Comparison of ENCODE assay signal across 12 mouse cellular contexts in genomic region chr5:144231410-144231809, GRCm38 (mm10). TPM values are rescaled to one million over a fixed set of nuclear protein-coding genes. Genes with fewer than 3 reads are reported as not detected.
DNase-seq lines count a peak whose midpoint lies in the region; ATAC-seq and TF ChIP-seq lines count a peak whose summit lies in the region.
"Had no signal": no experiment of that assay in that cellular context is flagged by ENCODE, and none has a peak within 500 bp of the region (broad histone marks: within the 10 kb centered on the region; RNA-seq: fewer than 3 reads in every experiment).

No protein-coding gene starts in this region.

- H3K36me3 ChIP-seq in hindbrain, postnatal 0 days (ENCODE audit: insufficient read depth, low read length) = no peaks in the 10 kb centered on the region
- H3K36me3 ChIP-seq in hindbrain, embryonic 14.5 days (replicated peaks; ENCODE audit: control insufficient read depth, insufficient read depth) = no peaks in the 10 kb centered on the region
- no peaks in the 10 kb centered on the region for H3K36me3 ChIP-seq in stomach, postnatal 0 days (ENCODE audit: control insufficient read depth, insufficient read depth, low read length)
- H3K36me3 ChIP-seq: embryonic facial prominence, embryonic 12.5 days had no signal

- TF ChIP-seq EP300 in stomach, postnatal 0 days (optimal IDR thresholded peaks at IDR 0.05) = no peak

- no peaks in the 10 kb centered on the region for H3K9me3 ChIP-seq in hindbrain, postnatal 0 days (ENCODE audit: low read length)
- H3K9me3 ChIP-seq in hindbrain, embryonic 14.5 days (ENCODE audit: control insufficient read depth, low read length) = no peaks in the 10 kb centered on the region
- H3K9me3 ChIP-seq in stomach, postnatal 0 days (ENCODE audit: control insufficient read depth, low read length) = no peaks in the 10 kb centered on the region
- H3K9me3 ChIP-seq: embryonic facial prominence, embryonic 12.5 days had no signal

- peak; percentile 18 for DNase-seq in hindbrain, postnatal 0 days (ENCODE audit: low spot score)
- DNase-seq in hindbrain, embryonic 14.5 days (ENCODE audit: low spot score) = no peak
- peak; percentile 43 for DNase-seq in thymus, postnatal 0 days (ENCODE audit: low spot score)
- DNase-seq in thymus, postnatal 25 days = no peak
- DNase-seq in stomach, postnatal 0 days (ENCODE audit: low spot score) = no peak
- DNase-seq in thymus, adult 18-20 months = no peak
- DNase-seq: heart, postnatal 14 days; kidney, postnatal 10 days had no signal

- peak; percentile 56 for TF ChIP-seq CTCF in hindbrain, postnatal 0 days (IDR thresholded peaks at IDR 0.05; ENCODE audit: low read depth)
- peak; percentile 73 for TF ChIP-seq CTCF in stomach, postnatal 0 days (IDR thresholded peaks at IDR 0.05; ENCODE audit: low read depth)

- no peak overlapping the region for H3K4me3 ChIP-seq in hindbrain, postnatal 0 days (ENCODE audit: low read length)
- H3K4me3 ChIP-seq in hindbrain, embryonic 14.5 days (replicated peaks; ENCODE audit: low read length) = no peak overlapping the region
- no peak overlapping the region for H3K4me3 ChIP-seq in stomach, postnatal 0 days (ENCODE audit: low read depth, low read length)
- H3K4me3 ChIP-seq: embryonic facial prominence, embryonic 12.5 days had no signal

- no peaks in the 10 kb centered on the region for H3K27me3 ChIP-seq in hindbrain, postnatal 0 days (ENCODE audit: insufficient read depth, low read length)
- H3K27me3 ChIP-seq in hindbrain, embryonic 14.5 days (ENCODE audit: control insufficient read depth, insufficient read depth, low read length) = no peaks in the 10 kb centered on the region
- H3K27me3 ChIP-seq in stomach, postnatal 0 days (ENCODE audit: control insufficient read depth, insufficient read depth, low read length) = no peaks in the 10 kb centered on the region
- H3K27me3 ChIP-seq: embryonic facial prominence, embryonic 12.5 days had no signal

- ATAC-seq in hindbrain, postnatal 0 days = no peak
- no peak for ATAC-seq in hindbrain, embryonic 14.5 days (ENCODE audit: low FRiP score)
- peak; percentile 66 to 80; a peak in 3 of 4 replicates for ATAC-seq in hematopoietic stem cell, adult 5-6 weeks (replicated peaks in 1 of 2; ENCODE audit: insufficient read depth in 1 of 2, low FRiP score in 2 of 2, low TSS enrichment in 1 of 2, low read depth in 1 of 2, poor library complexity in 2 of 2, severe bottlenecking in 2 of 2)
- ATAC-seq in stomach, postnatal 0 days (ENCODE audit: low FRiP score, low TSS enrichment) = peak; percentile 50; the same call in 1 of the 2 replicates
- no peak for ATAC-seq in frontal cortex, adult (ENCODE audit: low TSS enrichment)

- 78% methylated on average over 1 of the region's 1 CpGs for WGBS in hindbrain, postnatal 0 days
- 75% methylated on average over 1 of the region's 1 CpGs for WGBS in hindbrain, embryonic 14.5 days
- WGBS in stomach, postnatal 0 days = 47% methylated on average over 1 of the region's 1 CpGs

- no peak overlapping the region for H3K9ac ChIP-seq in hindbrain, postnatal 0 days (replicated peaks; ENCODE audit: low read length)
- H3K9ac ChIP-seq in hindbrain, embryonic 14.5 days = no peak overlapping the region
- H3K9ac ChIP-seq in stomach, postnatal 0 days (ENCODE audit: low read length) = no peak overlapping the region
- H3K9ac ChIP-seq: embryonic facial prominence, embryonic 12.5 days had no signal

- no peak overlapping the region for H3K4me2 ChIP-seq in hindbrain, postnatal 0 days (ENCODE audit: low read depth, low read length)
- no peak overlapping the region for H3K4me2 ChIP-seq in hindbrain, embryonic 14.5 days (replicated peaks)
- no peak overlapping the region for H3K4me2 ChIP-seq in stomach, postnatal 0 days (replicated peaks; ENCODE audit: low read depth)
- H3K4me2 ChIP-seq: embryonic facial prominence, embryonic 12.5 days had no signal

- no peaks in the 10 kb centered on the region for H3K4me1 ChIP-seq in hindbrain, postnatal 0 days (ENCODE audit: insufficient read depth, low read length)
- no peaks in the 10 kb centered on the region for H3K4me1 ChIP-seq in hindbrain, embryonic 14.5 days (replicated peaks; ENCODE audit: control insufficient read depth, insufficient read depth, low read length)
- no peaks in the 10 kb centered on the region for H3K4me1 ChIP-seq in stomach, postnatal 0 days (replicated peaks; ENCODE audit: control insufficient read depth, insufficient read depth)
- H3K4me1 ChIP-seq: embryonic facial prominence, embryonic 12.5 days had no signal

- no peak overlapping the region for H3K27ac ChIP-seq in hindbrain, postnatal 0 days
- no peak overlapping the region for H3K27ac ChIP-seq in hindbrain, embryonic 14.5 days
- no peak overlapping the region for H3K27ac ChIP-seq in stomach, postnatal 0 days (replicated peaks)
- H3K27ac ChIP-seq: embryonic facial prominence, embryonic 12.5 days; macrophage had no signal

RNA-seq across cellular contexts. Expression of gene Tecpr1, which starts 8.0 kb away (rescaled TPM):
- 66.2 and 77.5 TPM in 2 replicates for total RNA-seq in hindbrain, postnatal 0 days (2014; rRNA removed)
- polyA plus RNA-seq in hindbrain, postnatal 0 days (2015; fragmentation: Nextera tagmentation; extraction: Ambion mirVana) = 34.1 and 34.7 TPM in 2 replicates
- 32.3 and 34.7 TPM in 2 replicates for polyA plus RNA-seq in hindbrain, embryonic 14.5 days (2014; fragmentation: Nextera tagmentation; extraction: Ambion mirVana)
- 37.6 and 51.3 TPM in 2 replicates for polyA plus RNA-seq in thymus, postnatal 0 days (2015; fragmentation: Nextera tagmentation; extraction: Ambion mirVana)
- 13.3 and 23.4 TPM in 2 replicates for total RNA-seq in hematopoietic stem cell, adult 5-6 weeks (2017)
- polyA plus RNA-seq in stomach, postnatal 0 days (2015; fragmentation: Nextera tagmentation; extraction: Ambion mirVana) = 15.4 and 16.9 TPM in 2 replicates

RNA-seq across cellular contexts. Expression of gene Bri3, which starts 12.8 kb away (rescaled TPM):
- total RNA-seq in hindbrain, postnatal 0 days (2014; rRNA removed) = 18.2 and 22.1 TPM in 2 replicates
- polyA plus RNA-seq in hindbrain, postnatal 0 days (2015; fragmentation: Nextera tagmentation; extraction: Ambion mirVana) = 113 and 114 TPM in 2 replicates
- polyA plus RNA-seq in hindbrain, embryonic 14.5 days (2014; fragmentation: Nextera tagmentation; extraction: Ambion mirVana) = 103 and 123 TPM in 2 replicates
- 83.1 and 87.9 TPM in 2 replicates for polyA plus RNA-seq in thymus, postnatal 0 days (2015; fragmentation: Nextera tagmentation; extraction: Ambion mirVana)
- total RNA-seq in hematopoietic stem cell, adult 5-6 weeks (2017) = 15.3 and 26.8 TPM in 2 replicates
- 197 and 214 TPM in 2 replicates for polyA plus RNA-seq in stomach, postnatal 0 days (2015; fragmentation: Nextera tagmentation; extraction: Ambion mirVana)

RNA-seq across cellular contexts. Expression of gene Bhlha15, which starts 41.3 kb away (rescaled TPM):
- total RNA-seq in hindbrain, postnatal 0 days (2014; rRNA removed) = 0.10 and 0.93 TPM in 2 replicates
- polyA plus RNA-seq in hindbrain, postnatal 0 days (2015; fragmentation: Nextera tagmentation; extraction: Ambion mirVana) = 0.08 TPM in 2 replicates
- polyA plus RNA-seq in hindbrain, embryonic 14.5 days (2014; fragmentation: Nextera tagmentation; extraction: Ambion mirVana) = 0.11 and 0.12 TPM in 2 replicates
- 0.05 and 0.13 TPM in 2 replicates for polyA plus RNA-seq in thymus, postnatal 0 days (2015; fragmentation: Nextera tagmentation; extraction: Ambion mirVana)
- 0.10 and 0.25 TPM in 2 replicates for total RNA-seq in hematopoietic stem cell, adult 5-6 weeks (2017)
- 9.2 and 11.6 TPM in 2 replicates for polyA plus RNA-seq in stomach, postnatal 0 days (2015; fragmentation: Nextera tagmentation; extraction: Ambion mirVana)
- total RNA-seq: heart, postnatal 14 days had no signal
- polyA plus RNA-seq: macrophage had no signal

Comparison
In these comparisons a context has a peak if more than half of its experiments do, and no peak if none do; other contexts are left out.
1. DNase-seq: peak in hindbrain, postnatal 0 days (single experiment) and thymus, postnatal 0 days (single experiment); none in hindbrain, embryonic 14.5 days (single experiment), thymus, postnatal 25 days (single experiment), stomach, postnatal 0 days (single experiment) and thymus, adult 18-20 months (0 of 2).
2. ATAC-seq: peak in hematopoietic stem cell, adult 5-6 weeks (2 of 2) and stomach, postnatal 0 days (single experiment); none in hindbrain, postnatal 0 days (single experiment), hindbrain, embryonic 14.5 days (single experiment) and frontal cortex, adult (single experiment).